Mouse (Mus musculus) CD8-positive naive resting alpha-beta T cell, adult 2 months (primary cell): ENCODE measurements around the gene Adamtsl5.

Experiments used
- DNase-seq, 2 experiments: peaks; one replicate each; pipeline ENCODE4 v3.0.0; 2022; ENCODE audit warnings: low read depth in 2 of 2, low spot score in 2 of 2

Adamtsl5 gene

GRCm38 (mm10) chr10:80295618-80296425 lies 52.4 kb downstream of the Adamtsl5 start, which contains the start of gene Apc2:
Apc2 (plus strand) TSS chr10:80295977.
- peak; percentile 65 to 70 for DNase-seq

GRCm38 (mm10) chr10:80294788-80295303 lies 53.4 kb downstream of the Adamtsl5 start:
- DNase-seq, result no peak

DNA sequence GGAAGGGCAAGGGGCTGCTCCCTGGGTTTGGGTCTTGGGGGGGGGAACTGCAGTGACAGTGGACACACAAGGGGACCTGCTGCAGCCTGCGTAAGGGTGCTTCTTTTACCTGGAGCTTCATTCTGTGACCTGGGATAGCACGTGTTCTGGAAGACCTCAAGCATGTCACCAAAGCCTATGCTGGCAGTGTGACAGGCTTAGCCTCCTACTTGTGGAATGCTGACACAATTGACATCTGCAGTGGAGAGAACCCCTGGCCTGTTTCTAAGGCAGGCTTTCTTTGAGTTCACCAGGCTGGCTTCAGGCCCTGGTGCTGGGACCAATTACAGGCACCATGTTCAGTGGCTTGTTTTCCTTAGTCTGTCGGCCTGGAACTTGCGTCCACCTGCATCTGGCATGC lies 53.9 kb downstream of the Adamtsl5 start:
- DNase-seq, result no peak

DNA sequence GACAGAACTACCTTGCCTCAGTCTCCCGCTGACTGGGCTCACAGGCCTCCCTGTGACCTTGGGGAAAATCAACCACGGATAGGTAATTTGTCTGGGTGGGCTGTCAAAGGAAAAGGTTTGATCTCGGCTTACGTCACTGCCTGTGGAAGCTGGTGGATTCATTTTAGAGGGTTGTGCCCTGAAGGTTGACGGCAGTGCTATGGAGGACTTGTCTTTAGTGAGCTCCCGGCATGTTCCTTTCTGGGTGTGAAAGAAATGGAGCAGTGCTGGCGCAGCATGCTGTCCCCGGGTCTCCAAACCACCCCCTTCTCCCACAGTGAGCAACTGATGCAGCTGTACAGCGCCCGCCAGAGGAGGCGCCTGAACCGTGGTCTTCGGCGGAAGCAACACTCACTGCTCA lies 54.9 kb downstream of the Adamtsl5 start:
- DNase-seq, result peak in 1 of 2 experiments; percentile 14

DNA sequence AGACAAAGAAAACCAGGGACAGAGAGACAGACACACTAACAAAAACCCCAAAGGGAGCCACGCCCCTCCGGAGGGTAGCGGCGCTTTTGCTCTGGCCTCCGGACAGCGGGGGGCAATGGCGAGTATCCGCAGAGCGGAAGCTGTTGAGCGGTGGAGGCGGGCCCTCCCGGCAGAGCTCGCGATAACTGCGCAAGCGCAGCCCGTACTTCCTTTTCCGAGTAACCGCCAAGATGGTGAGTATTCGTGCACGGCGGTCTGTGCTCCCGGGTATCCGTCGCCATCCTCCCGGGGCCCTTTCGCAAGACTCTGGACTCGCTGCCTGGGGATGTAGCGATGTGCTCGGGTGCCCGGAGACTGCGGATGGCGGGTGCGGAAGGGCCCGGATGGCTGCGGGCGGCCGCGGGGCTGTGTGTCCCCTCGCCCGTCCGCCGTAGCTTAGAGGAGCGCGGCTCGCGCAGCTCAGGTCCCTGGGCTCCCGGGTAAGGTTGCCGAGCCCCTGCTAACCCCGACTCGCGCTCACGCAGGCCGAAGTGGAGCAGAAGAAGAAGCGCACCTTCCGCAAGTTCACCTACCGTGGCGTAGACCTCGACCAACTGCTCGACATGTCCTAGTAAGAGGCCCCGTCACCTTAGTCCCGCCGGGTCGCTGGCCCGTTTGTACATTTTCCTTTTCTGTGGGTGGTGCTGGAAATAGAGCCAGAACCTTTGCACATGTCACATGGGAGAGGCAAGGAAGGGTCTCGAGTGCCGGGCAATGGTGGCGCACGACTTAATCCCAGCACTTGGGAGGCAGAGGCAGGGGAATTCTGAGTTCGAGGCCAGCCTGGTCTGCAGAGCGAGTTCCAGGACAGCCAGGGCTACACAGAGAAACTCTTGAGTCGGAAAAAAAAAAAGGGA lies 55.7 kb downstream of the Adamtsl5 start, which contains the start of gene Rps15:
Gene Rps15 (plus strand): TSS at position 203 of the 896 bp plus-strand sequence.
- DNase-seq, result peak; percentile 89 to 93
